Mouse (Mus musculus) heart, postnatal 0 days (tissue): ENCODE measurements around the gene Tmem238l. TPM values are rescaled to one million over a fixed set of nuclear protein-coding genes. Genes with fewer than 3 reads are reported as not detected.
A peak's percentile ranks its signal among the peaks of the same experiment; 100 is the strongest.

Experiments
- ATAC-seq: fragments of 200-750 bp; cut with Nextera tagmentation; 2 replicates; pipeline ENCODE4 v1.8.0; 2017; ENCODE audit warnings: low read depth, moderate number of reproducible peaks, moderate library complexity; ENCODE audit not compliant: insufficient read depth
- DNase-seq: peaks from one replicate; pipeline ENCODE4 v3.0.0-alpha.2; 2016; ENCODE audit warnings: low spot score
- H3K27ac ChIP-seq: fragments of 300-500 bp; sonication (generic); 2 replicates; pipeline ENCODE4 v1.5.1; 2014; ENCODE audit warnings: low read depth, mild to moderate bottlenecking
- H3K27me3 ChIP-seq: fragments of 300-500 bp; sonication (generic); 2 replicates; pipeline ENCODE4 v1.6.1; 2014; ENCODE audit warnings: low read length, mixed read lengths; ENCODE audit not compliant: control insufficient read depth, insufficient read depth
- H3K36me3 ChIP-seq: fragments of 300-500 bp; sonication (generic); replicated peaks from 2 replicates; pipeline ENCODE4 v1.6.1; 2014; ENCODE audit warnings: low read length, mixed read lengths; ENCODE audit not compliant: control insufficient read depth, insufficient read depth
- H3K4me1 ChIP-seq: fragments of 300-500 bp; sonication (generic); 2 replicates; pipeline ENCODE4 v1.6.1; 2014; ENCODE audit warnings: antibody characterized with exemption; ENCODE audit not compliant: control insufficient read depth, insufficient read depth
- H3K4me2 ChIP-seq: fragments of 300-500 bp; sonication (generic); 2 replicates; pipeline ENCODE4 v1.6.1; 2014; ENCODE audit warnings: low read depth, mild to moderate bottlenecking, low read length, moderate library complexity
- H3K4me3 ChIP-seq: fragments of 300-500 bp; sonication (generic); 2 replicates; pipeline ENCODE4 v1.5.1; 2014; ENCODE audit warnings: low read depth, low read length
- H3K9ac ChIP-seq: fragments of 300-500 bp; sonication (generic); replicated peaks from 2 replicates; pipeline ENCODE4 v1.6.1; 2014; ENCODE audit warnings: low read depth, low read length, mixed read lengths
- H3K9me3 ChIP-seq: fragments of 300-500 bp; sonication (generic); replicated peaks from 2 replicates; pipeline ENCODE4 v1.6.1; 2016; ENCODE audit warnings: low read length; ENCODE audit not compliant: control insufficient read depth
- CTCF ChIP-seq: IDR thresholded peaks from 2 replicates; pipeline ENCODE4 v1.5.1; 2016; ENCODE audit warnings: antibody characterized with exemption, control low read depth, low read depth
- EP300 ChIP-seq: IDR thresholded peaks from 2 replicates; pipeline ENCODE4 v1.6.1; 2016; ENCODE audit warnings: antibody characterized with exemption, low read depth
- WGBS: fragments of 180-500 bp; shearing (Covaris S2); extraction: QIAGEN DNeasy Blood & Tissue Kit; methylation state at CpG from one replicate; pipeline ENCODE4 v1.1.7; 2014; 5-methylcytosine and 5-hydroxymethylcytosine counted together
- polyA plus RNA-seq: library from polyadenylated mRNA; unstranded; fragments of >200 nt; fragmentation: Nextera tagmentation; extraction: Ambion mirVana; gene quantifications from 2 replicates; pipeline ENCODE4 v1.2.1, GENCODE M21; 2015
- total RNA-seq: library from RNA; depleted of rRNA; stranded (reverse); fragments of >200 nt; gene quantifications from 2 replicates; pipeline ENCODE4 v1.2.3, GENCODE M21; 2014; ENCODE audit warnings: low replicate concordance

Tmem238l gene
- total and polyA plus RNA-seq, 2 experiments from 2014 or later, result 0.36 TPM; not detected in 1

- 61% methylated on average over 2 of the region's 2 CpGs for WGBS
- ATAC-seq (no peak), DNase-seq (no peak)
- TF ChIP-seq CTCF (no peak), EP300 (no peak)
- no peak overlapping the region for H3K27ac ChIP-seq
- no peak overlapping the region for H3K4me3 ChIP-seq
- H3K4me2 ChIP-seq, result no peak overlapping the region
- H3K9me3 ChIP-seq, result no peaks in the 10 kb centered on the region
- H3K27me3 ChIP-seq, result no peaks in the 10 kb centered on the region
- no peaks in the 10 kb centered on the region for H3K4me1 ChIP-seq
- no peaks in the 10 kb centered on the region for H3K36me3 ChIP-seq
- no peak overlapping the region for H3K9ac ChIP-seq
Observed at GRCm38 (mm10) chr11:66945224-66945767, 11.1 kb upstream of the Tmem238l start.

GRCm38 (mm10) chr11:66946521-66946920 is 9.9 kb upstream of the Tmem238l start:
- Histone ChIP-seq H3K4me2 (no peak overlapping the region), H3K27me3 (no peaks in the 10 kb centered on the region), H3K27ac (no peak overlapping the region), H3K9me3 (no peaks in the 10 kb centered on the region), H3K36me3 (no peaks in the 10 kb centered on the region), H3K4me3 (no peak overlapping the region), H3K4me1 (no peaks in the 10 kb centered on the region), H3K9ac (no peak overlapping the region)
- ATAC-seq (no peak), DNase-seq (no peak)
- TF ChIP-seq EP300, result no peak
- no peak for TF ChIP-seq CTCF
- WGBS, result 54% methylated on average over 6 of the region's 6 CpGs

GRCm38 (mm10) chr11:66946922-66947321 is 9.5 kb upstream of the Tmem238l start:
- no peak; the same call in 1 of the 2 replicates for ATAC-seq
- Histone ChIP-seq H3K9ac (no peak overlapping the region), H3K4me2 (no peak overlapping the region), H3K9me3 (no peaks in the 10 kb centered on the region), H3K4me1 (no peaks in the 10 kb centered on the region), H3K27me3 (no peaks in the 10 kb centered on the region), H3K27ac (no peak overlapping the region), H3K36me3 (no peaks in the 10 kb centered on the region), H3K4me3 (no peak overlapping the region)
- no peak for DNase-seq
- 69% methylated on average over 6 of the region's 6 CpGs for WGBS
- no peak for TF ChIP-seq EP300
- no peak for TF ChIP-seq CTCF

GRCm38 (mm10) chr11:66960797-66961196 is 4.4 kb downstream of the Tmem238l start:
- Histone ChIP-seq H3K9ac (no peak overlapping the region), H3K4me2 (no peak overlapping the region), H3K27ac (no peak overlapping the region), H3K27me3 (no peaks in the 10 kb centered on the region), H3K4me1 (peaks cover 19% of the 10 kb centered on the region), H3K4me3 (no peak overlapping the region), H3K9me3 (no peaks in the 10 kb centered on the region), H3K36me3 (no peaks in the 10 kb centered on the region)
- ATAC-seq, result no peak
- TF ChIP-seq CTCF (no peak), EP300 (no peak)
- no peak for DNase-seq
- 74% methylated on average over 1 of the region's 1 CpGs for WGBS

GRCm38 (mm10) chr11:66961447-66962176 is 5.2 kb downstream of the Tmem238l start:
- H3K9ac ChIP-seq, result no peak overlapping the region
- 0 out of 2 replicates have a peak overlapping the region, but pooled peaks have one; percentile 6 for H3K4me2 ChIP-seq
- H3K4me3 ChIP-seq, result no peak overlapping the region
- ATAC-seq, result peak; percentile 72
- peak; percentile 51 for DNase-seq
- 30% methylated on average over 12 of the region's 12 CpGs for WGBS
- H3K4me1 ChIP-seq, result peaks cover 19% of the 10 kb centered on the region
- H3K27me3 ChIP-seq, result no peaks in the 10 kb centered on the region
- no peaks in the 10 kb centered on the region for H3K9me3 ChIP-seq
- H3K27ac ChIP-seq, result peak overlapping the region; percentile 55; the same call in 1 of the 2 replicates
- TF ChIP-seq EP300 (no peak), CTCF (no peak)
- no peaks in the 10 kb centered on the region for H3K36me3 ChIP-seq

GRCm38 (mm10) chr11:66963462-66963861 is 7.0 kb downstream of the Tmem238l start:
- H3K27ac ChIP-seq, result peak overlapping the region; percentile 38; the same call in 1 of the 2 replicates
- DNase-seq, result peak; percentile 21
- H3K27me3 ChIP-seq, result no peaks in the 10 kb centered on the region
- no peak overlapping the region for H3K4me2 ChIP-seq
- 34% methylated on average over 1 of the region's 1 CpGs for WGBS
- H3K4me1 ChIP-seq, result peaks cover 19% of the 10 kb centered on the region
- no peak overlapping the region for H3K9ac ChIP-seq
- H3K36me3 ChIP-seq, result no peaks in the 10 kb centered on the region
- H3K9me3 ChIP-seq, result no peaks in the 10 kb centered on the region
- H3K4me3 ChIP-seq, result no peak overlapping the region
- TF ChIP-seq EP300 (peak; percentile 67; the same call in 1 of the 2 replicates), CTCF (no peak)
- ATAC-seq, result peak; percentile 81
